Mouse (Mus musculus): ENCODE data around the gene Arhgef33. TPM values are rescaled to one million over a fixed set of nuclear protein-coding genes. Genes with fewer than 3 reads are reported as not detected.

Gene Arhgef33
- polyA plus RNA-seq, 1 experiment from 2014 or later = 1.7 TPM

DNA sequence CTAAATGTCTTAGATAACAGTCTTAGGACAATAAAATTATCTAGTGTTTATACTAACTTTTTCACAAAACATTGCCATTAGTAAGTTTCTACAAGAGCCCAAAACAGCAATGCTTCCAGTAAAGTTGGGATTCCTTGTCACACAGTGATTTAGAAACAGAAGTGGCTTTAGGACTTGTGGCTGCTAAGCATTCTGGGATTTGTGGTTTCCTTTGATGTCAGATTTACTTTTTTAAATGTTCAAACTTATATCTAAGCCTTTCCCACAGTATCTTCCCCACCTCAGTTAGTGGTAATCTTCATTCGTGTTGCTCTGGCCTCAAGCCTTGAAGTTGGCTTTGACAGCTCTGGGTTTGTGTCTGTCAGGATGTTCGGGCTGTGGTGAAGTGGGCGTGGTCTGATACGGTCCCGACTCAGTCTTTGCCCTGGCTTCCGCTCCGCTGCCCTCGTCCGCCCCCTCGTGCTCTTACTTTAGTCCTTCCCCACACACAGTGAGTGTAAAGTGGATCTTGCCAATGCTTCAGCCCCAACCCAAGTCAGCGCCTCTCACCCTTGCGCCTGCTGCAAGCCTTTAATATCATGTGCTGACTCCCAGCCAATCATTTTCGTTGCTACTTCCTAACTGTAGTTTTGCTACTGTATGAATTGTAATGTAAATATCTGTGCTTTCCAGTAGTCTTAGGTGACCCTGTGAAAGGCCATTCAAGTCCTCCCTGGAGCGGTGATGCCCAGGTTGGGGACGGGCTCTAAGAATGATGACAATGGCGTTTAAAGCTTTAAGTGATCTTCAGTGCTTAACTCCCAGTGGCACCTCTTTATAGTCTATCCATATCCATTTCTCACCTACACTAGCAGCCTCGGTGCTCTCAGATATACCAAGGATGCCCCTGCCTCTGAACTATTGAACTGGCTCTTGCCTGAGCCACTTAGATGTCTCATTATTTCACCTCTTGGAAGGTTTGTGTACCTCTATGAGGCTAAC, 84.5 kb downstream of the Arhgef33 start:
- WGBS = 12% methylated on average over 17 of the region's 17 CpGs
- H3K9ac ChIP-seq (ENCODE audit: low read depth, low read length) = peak overlapping the region; percentile 60
- ATAC-seq (ENCODE audit: low read depth) (peak; percentile 88), DNase-seq (ENCODE audit: low spot score) (peak; percentile 80)
- 0 out of 2 replicates have a peak, but pooled peaks cover 3% of the 10 kb centered on the region for H3K36me3 ChIP-seq (ENCODE audit: control insufficient read depth, insufficient read depth, low read length)
- H3K27ac ChIP-seq (replicated peaks; ENCODE audit: low read depth, low read length) = no peak overlapping the region
- no peaks in the 10 kb centered on the region for H3K9me3 ChIP-seq (ENCODE audit: control insufficient read depth, low read length)
- H3K4me3 ChIP-seq (ENCODE audit: low read depth, low read length) = peak overlapping the region; percentile 44
- H3K4me2 ChIP-seq (ENCODE audit: low read depth, low read length) = peak overlapping the region; percentile 69
- H3K27me3 ChIP-seq (replicated peaks; ENCODE audit: control insufficient read depth, insufficient read depth, low read length) = no peaks in the 10 kb centered on the region
- H3K4me1 ChIP-seq (ENCODE audit: control insufficient read depth, insufficient read depth, low read length) = no peaks in the 10 kb centered on the region; the same call in 1 of the 2 replicates

DNA sequence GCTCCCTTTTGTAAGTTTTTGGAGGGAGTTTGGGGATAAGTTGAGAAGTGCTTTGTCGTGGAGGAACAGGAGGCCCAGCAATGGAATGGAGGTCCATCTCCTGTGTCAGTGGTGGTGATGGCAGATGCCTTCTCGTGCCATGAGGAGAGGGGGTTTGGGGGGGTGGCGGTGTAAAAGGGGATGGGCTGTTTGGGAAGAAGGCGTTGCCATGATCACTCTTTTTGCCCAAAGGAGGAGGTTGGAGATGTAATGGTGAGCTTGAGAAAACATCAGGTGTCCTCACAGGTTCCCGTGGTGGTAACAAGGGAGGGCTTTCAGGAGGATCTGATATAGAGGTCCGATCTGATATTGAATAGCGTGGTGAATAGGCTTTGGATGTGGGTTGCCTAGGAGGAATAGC, 91.0 kb downstream of the Arhgef33 start:
- H3K27me3 ChIP-seq (replicated peaks; ENCODE audit: control insufficient read depth, insufficient read depth, low read length) = no peaks in the 10 kb centered on the region
- ATAC-seq (ENCODE audit: low read depth) (no peak), DNase-seq (ENCODE audit: low spot score) (no peak)
- peaks cover 42% of the 10 kb centered on the region for H3K36me3 ChIP-seq (ENCODE audit: control insufficient read depth, insufficient read depth, low read length)
- no peak overlapping the region for H3K4me2 ChIP-seq (ENCODE audit: low read depth, low read length)
- H3K9ac ChIP-seq (ENCODE audit: low read depth, low read length) = no peak overlapping the region
- H3K27ac ChIP-seq (replicated peaks; ENCODE audit: low read depth, low read length) = no peak overlapping the region
- 94% methylated on average over 7 of the region's 7 CpGs for WGBS
- H3K9me3 ChIP-seq (ENCODE audit: control insufficient read depth, low read length) = no peaks in the 10 kb centered on the region
- H3K4me3 ChIP-seq (ENCODE audit: low read depth, low read length) = no peak overlapping the region
- H3K4me1 ChIP-seq (ENCODE audit: control insufficient read depth, insufficient read depth, low read length) = no peaks in the 10 kb centered on the region

DNA sequence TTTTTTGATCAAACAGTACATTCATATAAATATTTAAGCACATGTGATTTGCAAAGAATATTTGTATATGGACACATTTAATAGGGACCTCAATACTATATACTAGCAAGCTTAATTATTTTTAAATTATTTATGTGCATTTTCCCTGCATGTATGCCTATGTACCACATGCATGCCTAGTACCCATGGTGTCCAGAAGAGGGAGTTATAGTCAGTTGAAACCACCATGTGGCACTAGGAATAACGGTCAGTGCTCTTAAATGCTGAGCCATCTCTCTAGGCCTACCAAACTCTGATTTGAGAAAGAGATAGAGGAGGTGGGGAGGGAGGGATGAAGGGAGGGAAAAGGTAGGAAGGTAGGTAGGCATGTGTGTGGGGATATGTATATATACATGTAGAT, 104.0 kb downstream of the Arhgef33 start:
- Histone ChIP-seq H3K36me3 (ENCODE audit: control insufficient read depth, insufficient read depth, low read length) (peaks cover 85% of the 10 kb centered on the region), H3K27ac (replicated peaks; ENCODE audit: low read depth, low read length) (no peak overlapping the region), H3K9me3 (ENCODE audit: control insufficient read depth, low read length) (no peaks in the 10 kb centered on the region), H3K27me3 (replicated peaks; ENCODE audit: control insufficient read depth, insufficient read depth, low read length) (no peaks in the 10 kb centered on the region), H3K9ac (ENCODE audit: low read depth, low read length) (no peak overlapping the region), H3K4me3 (ENCODE audit: low read depth, low read length) (no peak overlapping the region), H3K4me1 (ENCODE audit: control insufficient read depth, insufficient read depth, low read length) (no peaks in the 10 kb centered on the region), H3K4me2 (ENCODE audit: low read depth, low read length) (no peak overlapping the region)
- DNase-seq (ENCODE audit: low spot score) (no peak), ATAC-seq (ENCODE audit: low read depth) (no peak)
- WGBS = 84% methylated on average over 1 of the region's 1 CpGs

DNA sequence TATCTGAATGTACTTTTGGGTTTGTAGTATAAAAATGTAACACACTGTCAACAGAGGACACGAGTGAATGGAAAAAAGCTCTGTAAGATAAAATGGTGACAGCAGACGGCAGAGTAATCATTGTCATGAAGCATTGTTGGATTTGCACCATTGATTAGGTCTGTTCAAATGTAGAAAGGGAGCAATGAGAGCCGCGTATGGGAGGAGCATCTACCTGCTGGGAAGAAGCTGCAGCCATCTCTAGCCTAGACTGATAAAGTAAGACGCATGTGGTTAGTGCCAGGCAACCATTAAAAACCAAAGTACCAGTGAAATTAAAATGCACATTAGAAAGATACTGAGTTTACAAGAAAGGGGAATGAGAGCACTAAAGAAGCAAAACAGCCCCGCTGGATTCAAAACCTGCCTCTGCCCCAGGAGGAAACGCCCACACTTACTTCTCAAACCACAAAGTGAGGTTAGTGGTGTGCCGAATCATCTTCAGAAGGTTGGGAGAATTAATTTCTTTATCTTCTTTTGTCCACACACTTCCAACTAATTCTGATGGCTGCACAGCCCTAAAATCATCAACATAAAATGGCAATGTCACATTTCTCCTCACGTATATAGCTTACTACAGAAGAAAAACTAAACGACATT, 111.5 kb downstream of the Arhgef33 start:
- 89% methylated on average over 10 of the region's 10 CpGs for WGBS
- Histone ChIP-seq H3K9ac (ENCODE audit: low read depth, low read length) (no peak overlapping the region), H3K36me3 (ENCODE audit: control insufficient read depth, insufficient read depth, low read length) (peaks cover 72% of the 10 kb centered on the region)

DNA sequence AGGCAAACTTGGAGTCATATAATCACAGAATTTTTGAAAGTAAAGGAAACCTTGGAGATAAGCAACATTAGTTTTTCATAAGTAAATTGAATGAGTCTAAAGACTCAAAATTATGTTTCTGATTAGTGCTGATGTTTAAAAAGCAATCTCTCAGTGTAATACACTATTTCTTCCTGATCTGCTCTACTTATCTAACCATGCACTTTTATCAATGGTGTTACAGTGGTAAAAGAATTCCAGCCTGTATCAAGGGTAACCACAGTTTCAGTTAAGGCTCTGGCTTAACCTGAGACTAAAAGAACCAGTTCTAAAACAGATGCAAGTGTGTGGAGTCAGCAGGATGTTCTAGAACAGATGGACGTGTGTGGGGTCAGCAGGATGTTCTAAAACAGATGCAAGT, 113.8 kb downstream of the Arhgef33 start:
- peaks cover 53% of the 10 kb centered on the region for H3K36me3 ChIP-seq (ENCODE audit: control insufficient read depth, insufficient read depth, low read length)
- H3K27me3 ChIP-seq (replicated peaks; ENCODE audit: control insufficient read depth, insufficient read depth, low read length) = no peaks in the 10 kb centered on the region
- H3K4me2 ChIP-seq (ENCODE audit: low read depth, low read length) = no peak overlapping the region
- 89% methylated on average over 1 of the region's 1 CpGs for WGBS
- H3K9ac ChIP-seq (ENCODE audit: low read depth, low read length) = no peak overlapping the region
- H3K4me1 ChIP-seq (ENCODE audit: control insufficient read depth, insufficient read depth, low read length) = no peaks in the 10 kb centered on the region
- H3K27ac ChIP-seq (replicated peaks; ENCODE audit: low read depth, low read length) = no peak overlapping the region
- H3K4me3 ChIP-seq (ENCODE audit: low read depth, low read length) = no peak overlapping the region
- ATAC-seq (ENCODE audit: low read depth) (no peak), DNase-seq (ENCODE audit: low spot score) (no peak)
- no peaks in the 10 kb centered on the region for H3K9me3 ChIP-seq (ENCODE audit: control insufficient read depth, low read length)

More for the DNA sequence above, 111.5 kb downstream of the Arhgef33 start:
- Histone ChIP-seq H3K27ac (replicated peaks; ENCODE audit: low read depth, low read length) (no peak overlapping the region), H3K4me1 (ENCODE audit: control insufficient read depth, insufficient read depth, low read length) (no peaks in the 10 kb centered on the region), H3K4me3 (ENCODE audit: low read depth, low read length) (no peak overlapping the region), H3K27me3 (replicated peaks; ENCODE audit: control insufficient read depth, insufficient read depth, low read length) (no peaks in the 10 kb centered on the region), H3K4me2 (ENCODE audit: low read depth, low read length) (no peak overlapping the region), H3K9me3 (ENCODE audit: control insufficient read depth, low read length) (no peaks in the 10 kb centered on the region)
- DNase-seq (ENCODE audit: low spot score) (no peak), ATAC-seq (ENCODE audit: low read depth) (no peak)

DNA sequence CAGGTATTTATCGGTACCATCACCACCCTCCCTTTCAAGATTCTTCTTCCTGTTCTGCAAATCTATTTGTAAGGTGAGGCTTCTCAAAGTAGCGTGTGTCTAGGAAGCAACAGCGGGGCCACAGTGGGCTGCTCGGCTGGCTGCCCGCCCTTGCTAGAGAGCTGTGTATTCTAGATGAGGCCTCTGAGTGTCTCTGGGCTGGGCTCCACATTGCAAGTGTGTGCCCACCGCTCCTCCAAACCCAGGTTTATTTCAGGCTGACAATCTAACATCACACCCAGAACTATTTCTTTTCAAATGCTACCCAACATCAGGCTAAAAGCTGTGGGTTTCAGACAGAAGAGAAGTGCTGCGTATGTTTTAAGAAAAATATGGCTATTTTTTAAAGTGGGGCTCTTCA, 119.0 kb downstream of the Arhgef33 start:
- peaks cover 31% of the 10 kb centered on the region for H3K36me3 ChIP-seq (ENCODE audit: control insufficient read depth, insufficient read depth, low read length)
- H3K27ac ChIP-seq (replicated peaks; ENCODE audit: low read depth, low read length) = no peak overlapping the region
- no peaks in the 10 kb centered on the region for H3K9me3 ChIP-seq (ENCODE audit: control insufficient read depth, low read length)
- H3K4me3 ChIP-seq (ENCODE audit: low read depth, low read length) = no peak overlapping the region
- H3K4me2 ChIP-seq (ENCODE audit: low read depth, low read length) = no peak overlapping the region
- no peaks in the 10 kb centered on the region for H3K4me1 ChIP-seq (ENCODE audit: control insufficient read depth, insufficient read depth, low read length)
- ATAC-seq (ENCODE audit: low read depth) (no peak), DNase-seq (ENCODE audit: low spot score) (no peak)
- 86% methylated on average over 7 of the region's 7 CpGs for WGBS
- H3K27me3 ChIP-seq (replicated peaks; ENCODE audit: control insufficient read depth, insufficient read depth, low read length) = no peaks in the 10 kb centered on the region
- H3K9ac ChIP-seq (ENCODE audit: low read depth, low read length) = no peak overlapping the region

DNA sequence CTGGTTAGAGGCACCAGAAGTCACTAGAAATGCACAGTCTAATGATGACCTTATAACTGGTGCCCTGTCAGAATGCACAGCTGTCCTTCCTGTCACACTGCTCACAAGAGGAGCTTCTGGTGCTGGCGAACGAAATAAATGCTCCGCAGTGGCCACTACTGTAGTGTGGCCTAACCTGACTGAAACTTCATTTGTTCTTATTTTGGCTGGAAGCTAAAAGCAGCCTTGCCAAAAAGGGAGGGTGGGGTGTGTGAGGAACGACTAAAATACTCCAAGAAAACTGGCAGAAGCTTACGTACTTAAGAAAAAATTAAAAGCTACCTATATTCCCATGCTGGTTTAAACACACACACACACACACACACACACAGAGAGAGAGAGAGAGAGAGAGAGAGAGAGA, 119.7 kb downstream of the Arhgef33 start:
- ATAC-seq (ENCODE audit: low read depth) = no peak; the same call in 1 of the 2 replicates
- Histone ChIP-seq H3K4me1 (ENCODE audit: control insufficient read depth, insufficient read depth, low read length) (no peaks in the 10 kb centered on the region), H3K27me3 (replicated peaks; ENCODE audit: control insufficient read depth, insufficient read depth, low read length) (no peaks in the 10 kb centered on the region), H3K9me3 (ENCODE audit: control insufficient read depth, low read length) (no peaks in the 10 kb centered on the region), H3K4me2 (ENCODE audit: low read depth, low read length) (no peak overlapping the region), H3K9ac (ENCODE audit: low read depth, low read length) (no peak overlapping the region), H3K4me3 (ENCODE audit: low read depth, low read length) (no peak overlapping the region), H3K27ac (replicated peaks; ENCODE audit: low read depth, low read length) (no peak overlapping the region), H3K36me3 (ENCODE audit: control insufficient read depth, insufficient read depth, low read length) (peaks cover 34% of the 10 kb centered on the region)
- 75% methylated on average over 5 of the region's 5 CpGs for WGBS
- DNase-seq (ENCODE audit: low spot score) = peak; percentile 30

DNA sequence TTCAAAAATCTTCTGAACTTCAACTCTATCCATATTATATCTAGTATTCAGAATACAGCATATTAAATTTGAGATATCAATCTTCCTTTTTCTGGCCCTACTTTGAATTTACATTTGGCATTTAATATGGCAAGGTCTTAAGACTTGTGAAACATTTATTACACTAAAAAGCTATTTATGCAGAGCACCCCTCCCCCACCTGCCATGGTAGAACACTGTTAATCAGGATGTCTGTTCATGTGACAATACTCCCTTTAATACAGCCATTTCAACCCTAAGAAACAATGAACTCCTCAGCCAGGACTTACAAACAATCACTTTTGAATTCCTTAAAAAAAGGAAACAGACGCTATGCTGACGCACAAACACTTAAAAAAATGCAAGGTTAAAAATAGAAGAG, 120.8 kb downstream of the Arhgef33 start:
- peaks cover 32% of the 10 kb centered on the region for H3K36me3 ChIP-seq (ENCODE audit: control insufficient read depth, insufficient read depth, low read length)
- H3K9ac ChIP-seq (ENCODE audit: low read depth, low read length) = no peak overlapping the region
- no peak overlapping the region for H3K4me2 ChIP-seq (ENCODE audit: low read depth, low read length)
- H3K27me3 ChIP-seq (replicated peaks; ENCODE audit: control insufficient read depth, insufficient read depth, low read length) = no peaks in the 10 kb centered on the region
- WGBS = 65% methylated on average over 2 of the region's 2 CpGs
- no peaks in the 10 kb centered on the region for H3K4me1 ChIP-seq (ENCODE audit: control insufficient read depth, insufficient read depth, low read length)
- H3K4me3 ChIP-seq (ENCODE audit: low read depth, low read length) = no peak overlapping the region
- H3K27ac ChIP-seq (replicated peaks; ENCODE audit: low read depth, low read length) = no peak overlapping the region; the same call in 1 of the 2 replicates
- DNase-seq (ENCODE audit: low spot score) (no peak), ATAC-seq (ENCODE audit: low read depth) (no peak)
- H3K9me3 ChIP-seq (ENCODE audit: control insufficient read depth, low read length) = no peaks in the 10 kb centered on the region
